Mouse (Mus musculus) adrenal gland, postnatal 4 days (tissue): ENCODE results near the gene Ccdc142. TPM values are rescaled to one million over a fixed set of nuclear protein-coding genes. Genes with fewer than 3 reads are reported as not detected.
A peak's percentile ranks its signal among the peaks of the same experiment; 100 is the strongest.

Experiments used
- DNase-seq, 2 experiments: peaks; one replicate each; pipeline ENCODE4 v3.0.0; 2021 to 2022; ENCODE audit warnings: low spot score in 2 of 2, mixed read lengths in 2 of 2
- total RNA-seq, 2 experiments: library from RNA; stranded (reverse); gene quantifications; 2 replicates each; pipeline ENCODE4 v1.2.3; 2021

Gene Ccdc142
- total RNA-seq, 2 experiments from 2014 or later: 10.0 to 15.7 TPM

DNA sequence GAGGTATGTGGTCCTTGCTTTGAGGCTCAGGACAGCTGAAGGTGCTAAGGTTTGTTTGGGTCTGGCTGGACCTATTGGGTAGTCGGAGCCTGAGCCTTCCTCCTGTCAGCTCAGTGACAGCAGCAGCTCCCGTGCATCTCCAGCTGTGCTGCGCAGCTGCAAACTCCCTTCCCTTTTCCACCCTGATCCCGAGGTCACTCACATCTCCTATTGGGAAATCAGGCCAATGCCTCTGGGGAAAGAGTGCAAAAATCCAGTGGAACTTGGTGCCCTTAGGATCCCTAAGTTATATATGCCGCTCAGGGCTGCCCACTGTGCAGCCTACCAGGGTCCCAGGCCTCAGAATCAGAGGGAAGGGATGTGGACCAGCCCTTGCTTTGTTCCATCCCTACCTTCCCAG, 17.9 kb upstream of the Ccdc142 start:
- DNase-seq: no peak

DNA sequence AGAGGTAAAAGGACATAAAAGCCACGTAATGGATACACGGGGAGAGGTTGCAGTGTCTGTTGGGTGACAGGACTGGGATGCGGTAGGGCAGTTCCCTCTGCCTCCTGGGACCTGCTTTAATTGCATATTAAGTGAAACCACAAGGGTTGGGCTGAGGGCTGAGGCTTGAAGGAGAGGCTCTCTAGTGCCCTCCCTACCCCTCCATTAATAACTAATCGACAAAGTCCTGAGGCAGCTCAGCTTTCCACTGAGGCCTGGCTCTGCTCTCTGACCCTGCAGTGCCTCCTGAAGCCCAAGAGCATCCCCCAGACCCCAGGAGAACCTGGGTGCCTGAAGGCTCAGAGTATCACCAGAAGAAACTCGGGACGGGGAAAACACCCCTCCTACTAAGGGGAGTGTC, 16.9 kb upstream of the Ccdc142 start:
- no peak for DNase-seq

DNA sequence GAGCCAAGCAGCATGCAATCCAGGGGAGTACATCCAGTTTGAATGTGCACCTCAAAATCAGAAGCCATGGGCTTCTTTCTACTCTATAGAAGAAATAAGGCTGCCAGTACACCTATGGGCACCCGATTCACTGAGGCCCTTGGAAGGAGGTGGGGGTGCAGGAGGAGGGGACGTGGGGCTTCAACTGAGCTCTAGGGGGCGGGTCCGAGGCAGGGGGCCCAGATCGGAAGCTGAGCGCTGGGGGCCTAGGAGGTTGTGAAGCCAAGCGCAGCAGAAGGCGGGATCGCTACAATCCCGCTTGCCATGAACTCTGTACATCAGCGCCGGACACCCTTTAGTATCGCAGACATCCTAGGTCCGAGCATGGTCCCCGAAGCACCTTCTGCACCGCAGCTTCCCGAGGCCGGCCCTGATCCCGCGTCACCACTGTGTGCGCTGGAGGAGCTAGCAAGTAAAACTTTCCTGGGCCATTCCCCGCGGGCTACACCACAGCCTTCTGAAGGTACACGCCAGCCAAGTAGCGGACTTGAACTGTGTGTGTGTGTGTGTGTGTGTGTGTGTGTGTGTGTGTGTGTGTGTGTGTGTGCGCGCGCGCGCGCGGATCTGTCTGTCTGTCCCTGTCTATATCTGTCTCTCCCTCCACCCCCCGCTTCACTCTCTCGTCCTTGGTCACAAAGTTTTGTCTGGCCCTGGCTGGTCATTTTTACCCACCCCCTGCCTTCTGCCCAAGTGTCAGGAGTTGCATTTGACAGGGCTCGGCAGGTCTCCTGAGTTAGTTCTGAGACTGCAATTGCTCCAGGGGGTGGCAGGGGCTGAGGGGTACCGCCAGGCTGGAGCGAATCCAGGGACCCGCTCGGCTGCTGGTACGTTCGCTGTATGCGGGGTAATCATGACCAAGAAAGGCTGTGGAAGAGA, 15.0 kb upstream of the Ccdc142 start, which contains the start of gene Lbx2:
Lbx2 (plus strand) TSS at position 247 of the 915 bp plus-strand sequence.
- DNase-seq: no peak

DNA sequence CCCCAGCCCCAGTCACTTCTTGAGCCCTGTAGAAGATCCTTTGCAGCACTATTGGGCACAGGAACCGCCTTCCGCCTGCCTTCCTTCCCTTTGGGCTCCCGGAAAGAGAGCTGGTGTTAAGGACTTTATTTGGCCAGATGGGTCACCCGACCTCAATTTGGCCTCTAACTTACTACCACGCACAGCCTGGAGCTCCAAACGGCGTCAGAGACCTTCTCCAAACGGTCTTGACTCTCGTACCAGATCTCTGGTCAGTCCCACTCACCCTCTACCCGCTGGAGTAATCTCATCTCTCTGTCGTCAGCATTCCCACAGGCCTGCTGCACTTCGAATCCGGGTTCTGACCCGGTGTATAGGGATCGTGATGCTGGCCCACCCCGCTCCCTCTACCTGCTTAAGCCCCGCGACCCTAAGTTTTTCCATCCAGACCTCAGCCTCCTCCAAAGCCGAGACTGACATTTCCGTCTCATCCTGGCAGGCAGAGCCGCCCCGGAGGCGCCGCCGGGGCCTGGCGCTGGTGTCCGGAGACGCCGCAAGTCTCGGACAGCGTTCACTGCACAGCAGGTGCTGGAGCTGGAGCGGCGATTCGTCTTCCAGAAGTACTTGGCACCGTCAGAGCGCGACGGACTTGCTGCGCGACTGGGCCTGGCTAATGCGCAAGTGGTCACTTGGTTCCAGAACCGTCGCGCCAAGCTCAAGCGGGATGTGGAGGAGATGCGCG, 14.0 kb upstream of the Ccdc142 start:
- no peak for DNase-seq

DNA sequence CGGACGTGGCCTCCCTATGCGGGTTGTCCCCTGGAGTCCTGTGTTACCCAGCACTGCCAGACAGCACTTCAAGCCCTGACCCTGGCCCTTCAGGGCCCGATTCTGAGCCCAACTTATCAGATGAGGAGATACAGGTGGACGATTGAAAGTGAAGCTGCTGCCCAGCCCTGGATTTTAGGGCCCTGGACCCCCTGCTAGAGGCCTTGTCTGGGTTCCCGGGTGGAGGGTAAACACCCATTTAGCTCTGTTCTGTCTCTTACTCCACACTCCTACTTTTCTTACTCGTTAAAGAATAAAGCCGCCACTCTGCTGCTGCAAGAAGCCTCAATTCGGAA, 13.5 kb upstream of the Ccdc142 start:
- DNase-seq: no peak

DNA sequence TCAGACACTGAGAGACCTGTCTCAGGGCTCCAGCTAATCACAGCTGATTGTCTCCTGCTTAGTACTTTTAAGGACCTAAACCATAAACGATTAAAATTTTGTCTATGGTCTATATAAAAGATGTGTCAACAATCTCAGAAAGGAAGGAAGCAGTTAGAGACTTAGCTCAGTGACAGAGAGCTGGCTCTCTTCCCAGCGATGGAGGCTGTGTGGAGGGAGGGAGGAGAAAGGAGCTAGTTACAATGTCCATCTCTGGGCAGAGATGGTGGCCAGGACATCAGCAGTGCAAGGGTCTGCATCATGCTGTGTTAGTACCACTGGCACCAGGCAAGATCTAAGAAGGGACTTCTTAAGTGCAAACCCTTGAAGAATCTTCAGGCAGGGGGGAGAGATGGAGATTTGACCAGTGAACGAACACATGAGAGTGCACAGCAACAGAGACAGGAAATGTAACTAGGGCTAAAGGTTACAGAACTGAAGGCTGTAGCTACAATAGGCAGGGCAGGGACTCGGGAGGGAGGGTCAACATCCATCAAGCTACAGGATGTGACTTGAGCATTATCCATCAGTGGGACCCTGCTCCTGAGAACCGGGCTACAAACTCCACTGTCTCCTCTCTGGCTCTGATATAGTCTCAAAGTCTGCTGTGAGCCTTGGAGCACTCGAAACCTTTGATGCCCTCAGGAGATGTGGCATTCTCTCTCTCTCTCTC, 8.8 kb upstream of the Ccdc142 start:
- no peak for DNase-seq

DNA sequence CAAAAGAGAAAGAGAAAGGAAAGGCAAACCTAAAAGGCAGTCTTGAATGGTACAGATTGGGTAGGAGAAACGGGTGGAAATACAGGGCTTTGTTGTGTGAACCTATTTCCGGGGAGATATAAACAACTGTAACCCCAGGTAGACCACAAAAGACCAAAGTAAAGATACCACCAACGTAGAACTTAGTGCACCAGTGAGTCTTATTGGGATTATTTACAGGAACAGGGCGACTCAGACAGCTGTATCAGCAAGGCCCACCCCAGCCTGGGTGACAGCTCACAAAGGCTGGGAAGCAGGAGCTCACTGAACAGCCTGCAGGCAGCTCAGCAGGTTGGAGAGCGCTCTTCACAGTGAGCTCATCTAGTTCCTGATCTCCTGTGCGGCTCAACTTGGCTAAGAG, 5.4 kb upstream of the Ccdc142 start:
- DNase-seq: no peak

DNA sequence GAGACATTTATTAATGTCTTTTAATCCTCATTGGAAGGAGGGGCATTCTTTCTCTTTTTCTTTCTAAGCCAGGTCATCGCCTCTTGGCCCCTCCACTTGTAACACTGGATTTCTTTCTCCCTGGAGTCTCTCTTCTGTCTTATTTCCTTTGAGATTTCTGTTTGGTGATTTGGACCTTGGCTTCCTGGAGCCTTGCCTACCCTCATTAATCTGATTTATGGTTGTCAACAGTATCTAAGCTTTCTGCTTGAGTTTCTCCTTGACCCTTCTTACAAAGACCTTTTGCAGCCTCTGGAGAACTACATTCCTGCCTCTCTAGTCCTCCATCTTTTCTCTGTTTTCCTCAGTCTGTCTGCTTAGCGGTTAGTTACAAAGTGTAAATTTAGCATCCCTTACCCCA, 3.0 kb upstream of the Ccdc142 start:
- no peak for DNase-seq

DNA sequence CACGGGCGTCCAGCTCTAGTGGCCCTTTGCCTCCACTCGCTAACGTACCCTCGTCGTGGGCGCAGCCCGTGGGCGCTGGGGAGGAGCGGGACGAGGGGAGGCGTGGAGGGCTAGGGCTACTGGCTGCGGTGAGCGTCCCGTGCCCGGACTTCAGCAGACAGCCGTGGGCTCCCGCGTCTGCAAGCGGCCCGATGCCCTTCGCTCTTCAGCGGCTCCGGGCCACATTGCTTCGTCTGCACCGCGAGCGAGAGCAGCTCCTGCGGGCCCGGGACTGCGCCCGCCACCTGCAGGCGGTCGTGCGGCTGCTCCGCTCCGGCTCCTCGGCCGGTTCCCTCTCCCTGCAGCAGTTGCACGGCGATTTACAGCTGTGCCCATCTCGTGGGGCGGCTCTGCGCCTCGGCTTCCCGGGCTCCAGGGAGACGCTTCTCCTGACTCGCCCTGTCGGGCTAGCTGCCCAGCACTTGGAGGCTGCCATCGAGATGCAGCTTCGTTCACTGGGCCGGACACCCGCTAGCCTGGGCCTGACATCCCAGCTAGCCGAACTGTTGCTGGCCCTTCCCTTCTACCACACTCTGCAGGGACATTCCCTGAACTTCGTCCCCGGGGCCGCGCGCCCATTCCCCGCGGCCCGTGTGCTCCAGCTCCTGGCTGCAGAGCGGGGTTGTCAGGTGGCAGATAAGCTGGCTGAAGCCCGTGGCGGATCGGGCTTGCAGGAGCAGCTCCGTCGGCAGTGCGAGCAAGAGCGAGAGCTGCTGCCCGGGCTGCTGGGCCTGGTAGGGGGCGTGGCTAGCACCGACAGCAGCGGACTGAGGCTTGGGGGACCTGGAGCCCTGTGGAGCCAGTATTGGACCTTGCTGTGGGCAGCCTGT, 521 bp downstream of the Ccdc142 start:
- no peak for DNase-seq

DNA sequence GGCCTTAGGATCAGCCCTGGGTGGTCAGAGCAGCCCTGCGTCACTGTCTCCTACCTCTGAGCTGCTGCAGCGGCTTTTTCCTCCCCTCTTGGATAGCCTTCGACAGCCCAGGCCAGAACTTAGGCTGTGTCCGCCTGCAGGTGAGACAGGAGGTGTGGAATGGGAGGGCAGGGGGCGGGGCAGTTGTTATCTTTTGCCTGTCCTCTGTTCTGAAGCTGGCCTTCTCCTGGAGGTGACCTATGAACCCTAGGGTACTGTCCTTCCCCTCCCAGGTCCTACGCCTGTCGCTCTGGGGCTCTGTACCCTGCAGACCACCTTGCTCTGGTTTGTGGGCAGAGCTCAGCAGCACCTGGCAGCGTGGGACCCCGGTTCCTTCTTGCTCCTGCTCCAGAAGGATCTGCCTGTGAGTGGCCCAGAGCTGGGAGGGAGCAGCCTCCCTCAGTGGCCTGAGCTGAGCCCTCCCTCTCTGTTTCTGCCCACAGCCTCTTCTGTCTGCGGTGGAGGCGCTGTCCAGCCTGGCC, 1.8 kb downstream of the Ccdc142 start:
- DNase-seq: no peak

DNA sequence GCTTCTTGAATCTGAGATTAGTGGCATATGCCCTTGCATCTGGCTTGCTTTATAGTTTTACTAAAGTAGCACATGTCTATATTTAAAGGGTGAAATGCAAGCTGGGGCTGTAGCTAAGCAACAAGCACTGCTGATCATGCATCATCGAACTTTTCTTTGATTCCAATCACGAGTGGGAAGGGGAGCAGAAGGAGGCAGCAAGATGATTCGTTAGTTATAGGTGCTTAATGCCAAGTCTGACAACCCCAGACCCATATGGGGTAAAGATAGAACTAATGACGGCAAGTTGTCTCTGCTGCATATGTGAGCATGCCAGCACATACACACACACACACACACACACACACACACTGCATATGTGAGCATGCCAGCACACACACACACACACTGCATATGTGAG, 2.8 kb downstream of the Ccdc142 start:
- DNase-seq: no peak

DNA sequence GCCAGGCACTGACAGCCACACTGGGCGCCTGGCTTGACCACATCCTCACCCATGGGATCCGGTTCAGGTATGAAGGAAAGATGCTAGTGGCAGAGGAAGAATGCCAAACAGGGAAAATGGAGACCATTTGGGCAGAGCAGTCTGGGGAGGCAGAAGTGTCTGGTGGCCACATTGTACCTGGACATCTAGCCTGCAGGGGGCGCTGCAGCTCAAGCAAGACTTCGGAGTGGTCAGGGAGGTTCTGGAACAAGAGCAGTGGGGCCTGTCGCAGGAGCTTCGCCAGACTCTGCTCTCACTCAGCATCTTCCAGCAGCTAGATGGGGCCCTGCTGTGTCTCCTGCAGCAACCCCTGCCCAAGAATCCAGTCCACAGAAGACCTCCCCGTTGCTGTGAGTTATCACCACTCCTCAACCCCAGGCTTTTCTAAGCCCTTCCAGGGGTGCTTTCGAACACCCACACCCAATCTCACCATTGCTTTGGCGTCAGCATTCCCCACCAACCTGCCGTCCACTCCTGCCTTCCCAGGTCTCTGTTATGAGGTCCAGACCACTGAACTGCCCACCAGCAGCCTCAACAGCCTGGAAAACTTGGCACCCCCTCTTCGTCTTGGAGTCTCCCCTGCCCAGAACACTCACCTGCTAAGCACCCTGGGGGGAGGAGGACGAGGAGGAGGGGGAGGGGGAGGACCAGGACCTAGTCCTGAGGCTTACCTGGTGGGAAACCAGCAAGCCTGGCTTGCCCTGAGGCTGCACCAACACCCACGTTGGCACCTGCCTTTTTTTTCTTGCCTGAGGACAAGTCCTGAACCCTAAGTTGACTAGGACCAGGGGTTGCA, 6.4 kb downstream of the Ccdc142 start:
- DNase-seq: peak; percentile 66 to 81

DNA sequence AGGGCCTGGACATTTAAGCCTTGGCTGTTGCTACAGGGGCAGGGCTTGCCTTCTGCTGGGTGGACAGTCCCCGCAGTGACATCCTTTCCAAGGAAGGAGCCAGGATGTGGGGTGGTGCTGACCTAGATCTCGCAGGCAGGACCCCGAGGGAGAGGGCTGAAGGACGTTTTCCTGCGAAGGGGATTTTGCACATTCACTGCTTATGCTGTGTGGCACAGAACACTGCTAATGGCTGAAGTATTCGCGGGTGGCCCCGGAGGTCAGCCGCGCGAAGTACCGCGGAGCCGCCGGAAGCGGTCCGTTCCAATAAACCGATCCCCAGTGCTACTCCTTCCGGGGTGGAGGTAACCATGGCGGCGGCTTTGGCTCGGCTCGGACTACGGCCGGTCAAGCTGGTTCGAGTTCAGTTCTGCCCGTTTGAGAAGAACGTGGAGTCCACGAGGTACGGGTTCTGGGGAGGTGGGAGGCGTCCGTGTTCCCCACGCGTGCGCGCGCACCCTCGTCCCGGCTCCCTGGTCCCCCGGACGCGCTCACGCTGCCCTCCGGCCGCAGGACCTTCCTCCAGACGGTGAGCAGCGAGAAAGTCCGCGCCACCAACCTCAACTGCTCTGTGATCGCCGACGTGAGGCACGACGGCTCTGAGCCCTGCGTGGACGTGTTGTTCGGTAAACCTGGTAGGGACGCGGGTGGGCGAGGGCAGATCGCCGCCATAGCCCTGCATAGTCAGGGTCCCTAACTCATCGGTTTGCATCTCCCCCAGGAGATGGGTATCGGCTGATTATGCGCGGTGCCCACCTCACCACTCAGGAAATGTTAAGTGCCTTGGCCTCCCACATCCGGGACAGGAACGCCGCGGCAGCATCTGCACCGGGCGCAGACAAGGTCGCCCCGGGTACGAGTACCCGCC, 7.6 kb downstream of the Ccdc142 start, which contains the start of gene Mrpl53:
Mrpl53 (plus strand) TSS at position 279 of the 907 bp plus-strand sequence.
- DNase-seq: peak; percentile 66 to 73

DNA sequence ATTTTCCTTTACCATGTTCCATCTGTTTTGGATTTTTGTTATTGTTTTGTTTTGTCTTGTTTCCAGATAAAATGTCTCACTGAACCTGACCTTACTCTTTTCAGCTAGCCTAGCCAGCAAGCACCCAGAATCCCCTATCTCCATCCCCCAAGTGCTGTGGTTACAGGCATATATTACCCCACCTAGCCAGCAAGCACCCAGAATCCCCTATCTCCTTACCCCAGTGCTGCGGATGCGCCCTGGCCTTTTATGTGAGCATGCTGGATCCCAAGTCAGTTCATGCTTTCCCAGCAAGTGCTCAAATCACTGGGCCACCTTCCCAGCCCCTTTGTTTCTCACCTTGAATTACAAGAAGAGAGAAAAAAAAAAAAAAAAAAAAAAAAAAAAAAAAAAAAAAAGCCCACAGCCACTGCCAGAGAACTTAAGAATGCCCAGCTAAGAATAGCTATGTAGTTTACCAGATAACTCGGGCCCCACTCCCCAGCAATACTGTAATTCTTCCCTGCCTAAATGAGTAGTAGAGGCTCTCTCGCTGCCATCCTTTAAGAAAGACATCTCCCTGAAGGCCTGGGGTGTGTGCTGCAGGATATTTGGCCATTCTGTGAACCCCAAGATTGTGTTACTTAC, 10.2 kb downstream of the Ccdc142 start:
- DNase-seq: no peak

DNA sequence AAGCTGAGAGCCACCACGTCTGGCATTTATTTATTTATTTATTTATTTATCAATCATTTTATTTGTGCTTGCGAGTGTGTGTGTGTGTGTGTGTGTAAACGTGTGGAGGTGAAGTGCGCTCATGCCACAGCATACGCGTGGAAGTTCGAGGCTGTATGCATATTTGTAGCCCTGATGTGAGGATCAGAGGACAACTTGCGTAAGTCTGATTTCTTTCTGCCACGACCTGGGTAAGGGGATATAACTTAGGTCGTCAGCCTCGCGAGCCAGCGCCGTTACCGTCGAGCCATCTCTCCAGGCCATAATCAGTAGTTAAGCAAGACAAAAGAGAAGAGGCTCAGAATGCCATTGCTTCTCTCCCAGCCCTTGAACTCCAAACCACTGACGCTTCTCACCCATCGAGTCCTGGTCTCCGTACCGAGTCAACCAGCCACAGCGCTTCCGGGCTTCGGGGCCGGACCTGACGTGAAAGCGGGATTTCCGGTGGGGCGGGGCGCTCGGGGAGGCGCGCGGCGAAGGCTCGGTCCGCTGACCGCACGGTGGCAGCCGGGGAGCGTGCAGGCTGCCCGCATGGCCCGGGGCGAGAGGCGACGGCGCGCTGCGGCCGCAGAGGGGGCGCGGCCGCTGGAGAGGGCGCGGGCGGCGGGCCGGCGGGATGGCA, 13.7 kb downstream of the Ccdc142 start, which contains the start of gene Mogs:
Mogs (plus strand) TSS at position 486 of the 661 bp plus-strand sequence.
- peak; percentile 89 to 93 for DNase-seq

DNA sequence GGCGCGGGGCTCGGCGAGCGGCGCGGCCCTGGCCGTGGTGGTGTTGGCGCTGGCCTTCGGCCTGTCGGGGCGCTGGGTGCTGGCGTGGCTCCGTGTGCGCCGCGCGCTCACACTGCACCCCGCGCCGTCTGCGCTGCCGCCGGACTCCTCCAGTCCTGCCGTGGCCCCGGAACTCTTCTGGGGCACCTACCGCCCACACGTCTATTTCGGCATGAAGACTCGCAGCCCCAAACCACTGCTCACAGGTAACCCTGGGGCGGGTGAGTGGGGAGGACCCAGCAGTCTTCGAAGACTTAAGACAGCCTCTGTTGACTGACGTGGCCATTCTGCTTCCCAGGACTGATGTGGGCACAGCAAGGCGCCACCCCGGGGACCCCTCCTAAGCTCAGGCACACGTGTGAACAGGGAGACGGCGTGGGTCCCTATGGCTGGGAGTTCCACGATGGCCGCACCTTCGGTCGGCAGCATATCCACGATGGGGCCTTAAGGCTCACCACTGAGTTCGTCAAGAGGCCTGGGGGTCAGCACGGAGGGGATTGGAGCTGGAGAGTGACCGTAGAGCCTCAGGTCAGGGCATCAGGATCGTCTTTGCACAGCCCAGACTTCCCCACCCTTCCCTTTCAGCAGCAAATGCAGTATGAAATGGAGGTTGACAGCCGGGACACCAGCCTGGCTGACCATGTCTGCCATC, 14.4 kb downstream of the Ccdc142 start:
- no peak for DNase-seq
